ENCODE assay signal across 7 mouse cellular contexts in the genomic region with DNA sequence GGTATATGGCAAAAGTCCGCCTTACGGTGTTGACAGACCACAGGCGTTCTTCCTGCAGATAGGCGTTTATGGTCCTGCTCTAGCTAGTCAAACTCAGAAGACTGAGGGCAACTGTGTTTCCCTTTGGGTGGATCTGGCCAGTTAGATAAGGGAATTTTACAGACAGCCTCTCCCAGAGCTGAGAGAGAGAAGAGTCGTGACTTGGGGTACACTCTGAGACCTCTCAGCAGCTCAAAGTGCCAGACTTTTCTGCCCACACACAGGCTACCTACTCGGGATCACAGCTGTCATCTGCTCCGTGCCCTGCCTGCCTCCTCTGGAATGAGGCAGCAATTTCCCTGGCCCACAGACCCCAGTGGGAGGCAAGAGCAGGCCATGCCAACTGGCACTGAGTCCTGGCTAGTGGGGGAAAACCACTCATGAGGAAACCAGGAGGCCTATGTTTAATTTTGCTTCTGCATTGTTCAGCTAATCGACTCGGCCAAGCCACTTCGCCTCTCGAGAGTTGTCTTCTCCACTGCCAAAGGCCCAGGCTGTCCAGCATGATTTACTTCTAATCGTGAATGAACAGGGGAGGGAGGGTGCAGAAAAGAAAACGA. TPM values are rescaled to one million over a fixed set of nuclear protein-coding genes. Genes with fewer than 3 reads are reported as not detected.
DNase-seq lines count a peak whose midpoint lies in the region; ATAC-seq and TF ChIP-seq lines count a peak whose summit lies in the region.

No protein-coding gene starts in this region.

- no peaks in the 10 kb centered on the region for H3K36me3 ChIP-seq in midbrain, postnatal 0 days (ENCODE audit: insufficient read depth, low read length)
- no peaks in the 10 kb centered on the region for H3K36me3 ChIP-seq in midbrain, embryonic 13.5 days
- no peaks in the 10 kb centered on the region for H3K36me3 ChIP-seq in hindbrain, postnatal 0 days (ENCODE audit: insufficient read depth, low read length)

- peaks cover 13% of the 10 kb centered on the region; the same call in 1 of the 2 replicates for H3K27me3 ChIP-seq in midbrain, postnatal 0 days (ENCODE audit: insufficient read depth, low read length)
- peaks cover 19% of the 10 kb centered on the region for H3K27me3 ChIP-seq in midbrain, embryonic 13.5 days
- H3K27me3 ChIP-seq in cerebellum, adult 2 months (ENCODE audit: control insufficient read depth, insufficient read depth, low read length) = no peaks in the 10 kb centered on the region
- H3K27me3 ChIP-seq in hindbrain, postnatal 0 days (ENCODE audit: insufficient read depth, low read length) = peaks cover 13% of the 10 kb centered on the region

- no peak for ATAC-seq in midbrain, postnatal 0 days (ENCODE audit: low FRiP score)
- ATAC-seq in midbrain, embryonic 13.5 days = no peak
- ATAC-seq in hindbrain, postnatal 0 days = peak; percentile 80
- no peak for ATAC-seq in activated CD4-positive, CD25-positive, alpha-beta regulatory T cell, adult 4 months

- no peak for TF ChIP-seq POLR2A in cerebellum, adult 2 months (IDR thresholded peaks at IDR 0.05; ENCODE audit: borderline replicate concordance, insufficient read depth, low read length)

- 0 out of 2 replicates have a peak, but pooled peaks cover 8% of the 10 kb centered on the region for H3K4me1 ChIP-seq in midbrain, postnatal 0 days (ENCODE audit: insufficient read depth, low read length)
- H3K4me1 ChIP-seq in midbrain, embryonic 13.5 days (replicated peaks) = peaks cover 14% of the 10 kb centered on the region
- no peaks in the 10 kb centered on the region for H3K4me1 ChIP-seq in cerebellum, adult 2 months (ENCODE audit: control insufficient read depth, insufficient read depth, low read length)
- H3K4me1 ChIP-seq in hindbrain, postnatal 0 days (ENCODE audit: insufficient read depth, low read length) = peaks cover 6% of the 10 kb centered on the region; the same call in 1 of the 2 replicates

- no peaks in the 10 kb centered on the region for H3K9me3 ChIP-seq in midbrain, postnatal 0 days (ENCODE audit: low read length)
- H3K9me3 ChIP-seq in midbrain, embryonic 13.5 days = no peaks in the 10 kb centered on the region; the same call in 1 of the 2 replicates
- no peaks in the 10 kb centered on the region for H3K9me3 ChIP-seq in hindbrain, postnatal 0 days (ENCODE audit: low read length)

- WGBS in midbrain, postnatal 0 days = 60% methylated on average over 13 of the region's 13 CpGs
- whole genome bisulfite sequencing in midbrain, embryonic 13.5 days = 71% methylated on average over 13 of the region's 13 CpGs
- WGBS in cerebellum, adult 2 months = 15% methylated on average over 13 of the region's 13 CpGs
- WGBS in hindbrain, postnatal 0 days = 40% methylated on average over 13 of the region's 13 CpGs

- no peak for TF ChIP-seq CTCF in midbrain, postnatal 0 days (IDR thresholded peaks at IDR 0.05)
- no peak for TF ChIP-seq CTCF in cerebellum, adult 2 months (IDR thresholded peaks at IDR 0.05; ENCODE audit: borderline replicate concordance, insufficient read depth, low read depth, low read length)
- peak; percentile 10; the same call in 1 of the 2 replicates for TF ChIP-seq CTCF in hindbrain, postnatal 0 days (IDR thresholded peaks at IDR 0.05; ENCODE audit: low read depth)

- H3K27ac ChIP-seq in midbrain, postnatal 0 days (ENCODE audit: low read depth, low read length) = no peak overlapping the region
- H3K27ac ChIP-seq in midbrain, embryonic 13.5 days = no peak overlapping the region
- H3K27ac ChIP-seq in cerebellum, adult 2 months (ENCODE audit: insufficient read depth, low read length) = no peak overlapping the region
- H3K27ac ChIP-seq in hindbrain, postnatal 0 days = no peak overlapping the region

- no peak overlapping the region for H3K4me2 ChIP-seq in midbrain, postnatal 0 days (ENCODE audit: low read depth, low read length, poor library complexity, severe bottlenecking)
- H3K4me2 ChIP-seq in midbrain, embryonic 13.5 days (replicated peaks) = no peak overlapping the region
- H3K4me2 ChIP-seq in hindbrain, postnatal 0 days (ENCODE audit: low read depth, low read length) = no peak overlapping the region

- H3K9ac ChIP-seq in midbrain, postnatal 0 days (replicated peaks; ENCODE audit: low read length, poor library complexity, severe bottlenecking) = no peak overlapping the region
- no peak overlapping the region for H3K9ac ChIP-seq in midbrain, embryonic 13.5 days (replicated peaks)
- H3K9ac ChIP-seq in hindbrain, postnatal 0 days (replicated peaks; ENCODE audit: low read length) = no peak overlapping the region

- H3K4me3 ChIP-seq in midbrain, postnatal 0 days (ENCODE audit: low read depth, low read length) = no peak overlapping the region
- no peak overlapping the region for H3K4me3 ChIP-seq in midbrain, embryonic 13.5 days (replicated peaks)
- no peak overlapping the region for H3K4me3 ChIP-seq in cerebellum, adult 2 months (replicated peaks; ENCODE audit: insufficient read depth, low read depth, low read length)
- no peak overlapping the region for H3K4me3 ChIP-seq in hindbrain, postnatal 0 days (ENCODE audit: low read length)

- peak; percentile 83 for DNase-seq in midbrain, postnatal 0 days (ENCODE audit: low spot score)
- peak; percentile 59 to 73 for DNase-seq in cerebellum, adult 2 months
- DNase-seq in gastrocnemius, postnatal 25 days = peak; percentile 11
- DNase-seq in hindbrain, postnatal 0 days (ENCODE audit: low spot score) = peak; percentile 83
- peak; percentile 15 for DNase-seq in lung, postnatal 25 days (ENCODE audit: low spot score)

RNA-seq across cellular contexts. Expression of a gene that starts 31.3 kb away (rescaled TPM):
- 85.1 and 104 TPM in 2 replicates for total RNA-seq in midbrain, postnatal 0 days (2014; rRNA removed)
- polyA plus RNA-seq in midbrain, postnatal 0 days (2015; fragmentation: Nextera tagmentation; extraction: Ambion mirVana) = 43.1 and 46.4 TPM in 2 replicates
- polyA plus RNA-seq in midbrain, embryonic 13.5 days (2015; fragmentation: Nextera tagmentation; extraction: Ambion mirVana) = 88.6 and 104 TPM in 2 replicates
- 121 and 125 TPM in 2 replicates for polyA plus RNA-seq in cerebellum, adult 2 months (2012; rRNA removed)
- total RNA-seq in gastrocnemius, postnatal 25 days (2021) = 1 to 10 TPM; 4.0 to 5.5 TPM
- 119 and 120 TPM in 2 replicates for total RNA-seq in hindbrain, postnatal 0 days (2014; rRNA removed)
- 48.8 and 50.6 TPM in 2 replicates for polyA plus RNA-seq in hindbrain, postnatal 0 days (2015; fragmentation: Nextera tagmentation; extraction: Ambion mirVana)
- 10 to 100 TPM; 27.6 to 29.1 TPM for polyA plus RNA-seq in activated CD4-positive, CD25-positive, alpha-beta regulatory T cell, adult 4 months (2017; shearing (Covaris generic))

Comparison
In these comparisons a context has a peak if more than half of its experiments do, and no peak if none do; other contexts are left out.
1. DNase-seq: peak in every context shown above with its lines; median percentile 83 in midbrain, postnatal 0 days; 83 in hindbrain, postnatal 0 days; 66 in cerebellum, adult 2 months; 15 in lung, postnatal 25 days; 11 in gastrocnemius, postnatal 25 days.